ENCODE assay signal across 25 mouse cellular contexts in the genomic region with DNA sequence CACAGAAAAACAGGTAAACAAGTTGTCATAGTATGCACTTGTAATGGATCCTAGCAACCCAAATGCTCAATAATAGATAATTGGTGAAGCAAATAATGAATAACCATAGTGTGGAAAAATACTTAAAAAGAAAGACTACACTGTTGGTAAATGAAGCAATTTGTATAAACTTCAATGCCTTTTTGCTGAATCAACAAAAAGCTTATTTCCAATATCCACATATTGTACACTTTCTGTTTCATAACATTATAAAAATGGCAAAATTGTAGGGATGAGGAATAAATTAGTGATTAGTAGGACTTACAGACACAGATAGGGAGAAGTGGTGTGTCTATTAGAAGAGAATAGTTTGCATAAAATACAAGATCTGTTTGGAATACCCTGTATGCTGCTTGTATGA. TPM values are rescaled to one million over a fixed set of nuclear protein-coding genes. Genes with fewer than 3 reads are reported as not detected.
DNase-seq lines count a peak whose midpoint lies in the region; ATAC-seq and TF ChIP-seq lines count a peak whose summit lies in the region.
"Had no signal": no experiment of that assay in that cellular context is flagged by ENCODE, and none has a peak within 500 bp of the region (broad histone marks: within the 10 kb centered on the region; RNA-seq: fewer than 3 reads in every experiment).

No protein-coding gene starts in this region.

- no peak for TF ChIP-seq RAD21 in CH12.LX (IDR thresholded peaks at IDR 0.05; ENCODE audit: low read depth, low read length)

- H3K27ac ChIP-seq in CH12.LX (ENCODE audit: insufficient read depth, low read depth) (no peak overlapping the region), ES-E14 (ENCODE audit: insufficient read depth, low read depth, low read length, poor library complexity, severe bottlenecking) (no peak overlapping the region)
- no peak overlapping the region for H3K27ac ChIP-seq in lung, postnatal 0 days (ENCODE audit: low read length)

- no peak overlapping the region for H3K4me2 ChIP-seq in CH12.LX (ENCODE audit: insufficient read depth, low read depth, poor library complexity, severe bottlenecking)
- no peak overlapping the region for H3K4me2 ChIP-seq in lung, postnatal 0 days (replicated peaks; ENCODE audit: low read depth, low read length)

- DNase-seq in CH12.LX (ENCODE audit: extremely low read depth) = no peak
- no peak for DNase-seq in ES-E14 (ENCODE audit: low read depth, low spot score)
- DNase-seq in thymus, postnatal 14 days = no peak
- DNase-seq in lung, postnatal 0 days (ENCODE audit: low spot score) = no peak
- DNase-seq: adrenal gland, adult 2 months; adrenal gland, adult 8-10 months; adrenal gland, postnatal 10 days; adrenal gland, postnatal 14 days; adrenal gland, postnatal 25 days; adrenal gland, postnatal 36 days; B cell, adult 2 months; cerebellum, adult 11 months; cerebellum, adult 11-12 months; cerebellum, adult 18-20 months; cerebellum, adult 2 months; cerebellum, adult 8-10 months had no signal

- H3K9me3 ChIP-seq in CH12.LX (replicated peaks; ENCODE audit: low read length) (no peaks in the 10 kb centered on the region), ES-E14 (ENCODE audit: control insufficient read depth, insufficient read depth, low read depth, low read length) (no peaks in the 10 kb centered on the region)
- no peaks in the 10 kb centered on the region for H3K9me3 ChIP-seq in lung, postnatal 0 days (ENCODE audit: low read length)
- H3K9me3 ChIP-seq: G1E had no signal

- no peak for TF ChIP-seq EP300 in CH12.LX (IDR thresholded peaks at IDR 0.05; ENCODE audit: low read length)
- TF ChIP-seq EP300 in lung, postnatal 0 days (IDR thresholded peaks at IDR 0.05) = no peak

- H3K36me3 ChIP-seq in CH12.LX (replicated peaks in 1 of 2; ENCODE audit: control insufficient read depth in 1 of 2, insufficient read depth in 1 of 2, low read length in 1 of 2) (no peaks in the 10 kb centered on the region), ES-E14 (ENCODE audit: control insufficient read depth, insufficient read depth, low read length, poor library complexity, severe bottlenecking) (no peaks in the 10 kb centered on the region)
- no peaks in the 10 kb centered on the region for H3K36me3 ChIP-seq in lung, postnatal 0 days (ENCODE audit: insufficient read depth, low read length)
- H3K36me3 ChIP-seq: G1E had no signal

- H3K27me3 ChIP-seq in CH12.LX (replicated peaks) = peaks cover 5% of the 10 kb centered on the region
- H3K27me3 ChIP-seq in lung, postnatal 0 days (replicated peaks; ENCODE audit: insufficient read depth, low read length) = no peaks in the 10 kb centered on the region
- H3K27me3 ChIP-seq: Patski had no signal

- dilution Hi-C loops in CH12.LX (cut with MboI; ENCODE audit: extremely low pct_ligation_motif_present, extremely low pct_unique_long_range_greater_than_20kb, low sequenced_read_pairs) = no loop called here

- H3K4me1 ChIP-seq in CH12.LX (ENCODE audit: control insufficient read depth in 1 of 2, insufficient read depth in 2 of 2) = no peaks in the 10 kb centered on the region
- H3K4me1 ChIP-seq in ES-E14 (ENCODE audit: control insufficient read depth in 2 of 2, insufficient read depth in 2 of 2, low read length in 2 of 2, poor library complexity in 1 of 2) = no peaks in the 10 kb centered on the region
- H3K4me1 ChIP-seq in lung, postnatal 0 days (ENCODE audit: insufficient read depth, low read depth, low read length) = no peaks in the 10 kb centered on the region

- no peak overlapping the region for H3K9ac ChIP-seq in CH12.LX (ENCODE audit: insufficient read depth, low read depth)
- no peak overlapping the region for H3K9ac ChIP-seq in ES-E14 (ENCODE audit: insufficient read depth, low read depth, low read length, poor library complexity, severe bottlenecking)
- no peak overlapping the region for H3K9ac ChIP-seq in lung, postnatal 0 days (replicated peaks; ENCODE audit: low read depth)

- no peak for TF ChIP-seq POLR2A in CH12.LX (IDR thresholded peaks at IDR 0.05; ENCODE audit: low read depth, low read length)

- no peak overlapping the region for H3K4me3 ChIP-seq in CH12.LX (replicated peaks in 1 of 3; ENCODE audit: low read depth in 2 of 3, low read length in 2 of 3, poor library complexity in 1 of 3)
- no peak overlapping the region for H3K4me3 ChIP-seq in ES-E14 (ENCODE audit: insufficient read depth in 1 of 2, low read depth in 1 of 2, low read length in 2 of 2, poor library complexity in 1 of 2, severe bottlenecking in 1 of 2)
- H3K4me3 ChIP-seq in lung, postnatal 0 days (ENCODE audit: low read depth, low read length) = no peak overlapping the region

- in situ Hi-C loops in CH12.LX (cut with MboI; ENCODE audit: low pct_ligation_motif_present, low pct_unique_long_range_greater_than_20kb, low sequenced_read_pairs) (no loop called here), ES-E14 (cut with MboI; ENCODE audit: low sequenced_read_pairs in 2 of 2, unreplicated experiment in 2 of 2) (no loop called here)

- H3K79me2 ChIP-seq in CH12.LX (replicated peaks; ENCODE audit: control insufficient read depth, extremely low read depth, insufficient read depth, poor library complexity, severe bottlenecking) = no peaks in the 10 kb centered on the region

- ATAC-seq in lung, postnatal 0 days = no peak
- ATAC-seq: activated CD4-positive, CD25-positive, alpha-beta regulatory T cell, adult 4 months; CD4-positive, CD25-positive, alpha-beta regulatory T cell, adult 4 months; Patski had no signal

- TF ChIP-seq CTCF in CH12.LX (conservative IDR thresholded peaks at IDR 0.05 in 1 of 2, IDR thresholded peaks at IDR 0.05 in 1 of 2; ENCODE audit: low read depth in 2 of 2, low read length in 2 of 2) = no peak
- no peak for TF ChIP-seq CTCF in lung, postnatal 0 days (IDR thresholded peaks at IDR 0.05)

TF ChIP-seq in CH12.LX, 34 proteins besides CTCF, POLR2A, EP300 and RAD21:
- TF ChIP-seq MAFK (IDR thresholded peaks at IDR 0.05; ENCODE audit: insufficient replicate concordance, low read length) (peak; percentile 80), USF2 (conservative IDR thresholded peaks at IDR 0.05; ENCODE audit: low read depth, low read length) (no peak)
TF ChIP-seq in CH12.LX: peak in this region for 1.

TF ChIP-seq in ES-E14, 5 proteins besides CTCF, POLR2A, EP300 and RAD21:
- TF ChIP-seq MAFK (IDR thresholded peaks at IDR 0.05; ENCODE audit: insufficient read depth, low read depth, low read length) = peak; percentile 68
- TF ChIP-seq ZC3H11A (IDR thresholded peaks at IDR 0.05; ENCODE audit: borderline replicate concordance, low read depth, low read length) = no peak
- no peak for TF ChIP-seq HCFC1 (IDR thresholded peaks at IDR 0.05; ENCODE audit: borderline replicate concordance, insufficient read depth, low read length)
- no peak for TF ChIP-seq CHD2 (IDR thresholded peaks at IDR 0.05; ENCODE audit: low read depth, low read length)
- TF ChIP-seq ZNF384 (IDR thresholded peaks at IDR 0.05; ENCODE audit: low read depth, low read length) = no peak

RNA-seq across cellular contexts. Expression of gene Olfr995, which starts 0.9 kb away (rescaled TPM):
- total RNA-seq in CH12.LX (2012; rRNA removed) (not detected in 2 replicates), CH12.LX (2014; rRNA removed) (not detected in 2 replicates), ES-E14 (2012; rRNA removed) (not detected in 2 replicates)
- polyA plus RNA-seq in CH12.LX (2012; ENCODE audit: insufficient read length, low read depth) = not detected in 2 replicates
- polyA plus RNA-seq in lung, postnatal 0 days (2015; fragmentation: Nextera tagmentation; extraction: Ambion mirVana) = not detected in 2 replicates
- total RNA-seq: adrenal gland, adult 18-20 months; adrenal gland, adult 2 months; adrenal gland, adult 8-10 months; adrenal gland, postnatal 10 days; adrenal gland, postnatal 14 days; adrenal gland, postnatal 25 days; adrenal gland, postnatal 36 days; adrenal gland, postnatal 4 days; MEL had no signal
- polyA plus RNA-seq: activated CD4-positive, CD25-positive, alpha-beta regulatory T cell, adult 4 months; adrenal gland, adult 2 months; brain, embryonic 14.5 days; C2C12; CD4-positive, CD25-positive, alpha-beta regulatory T cell, adult 4 months; cerebellum, adult 2 months; G1E; Patski had no signal

RNA-seq across cellular contexts. Expression of gene Olfr994, which starts 6.3 kb away (rescaled TPM):
- total RNA-seq in CH12.LX (2012; rRNA removed) (not detected in 2 replicates), CH12.LX (2014; rRNA removed) (not detected in 2 replicates), ES-E14 (2012; rRNA removed) (not detected in 2 replicates)
- polyA plus RNA-seq in CH12.LX (2012; ENCODE audit: insufficient read length, low read depth) = not detected in 2 replicates
- polyA plus RNA-seq in lung, postnatal 0 days (2015; fragmentation: Nextera tagmentation; extraction: Ambion mirVana) = not detected in 2 replicates
- total RNA-seq: adrenal gland, adult 18-20 months; adrenal gland, adult 2 months; adrenal gland, adult 8-10 months; adrenal gland, postnatal 10 days; adrenal gland, postnatal 14 days; adrenal gland, postnatal 25 days; adrenal gland, postnatal 36 days; adrenal gland, postnatal 4 days; MEL had no signal
- polyA plus RNA-seq: activated CD4-positive, CD25-positive, alpha-beta regulatory T cell, adult 4 months; adrenal gland, adult 2 months; brain, embryonic 14.5 days; C2C12; CD4-positive, CD25-positive, alpha-beta regulatory T cell, adult 4 months; cerebellum, adult 2 months; G1E; Patski had no signal

RNA-seq across cellular contexts. Expression of gene Olfr993, which starts 27.9 kb away (rescaled TPM):
- total RNA-seq in CH12.LX (2012; rRNA removed) (not detected in 2 replicates), CH12.LX (2014; rRNA removed) (not detected in 2 replicates), ES-E14 (2012; rRNA removed) (not detected in 2 replicates)
- not detected in 2 replicates for polyA plus RNA-seq in CH12.LX (2012; ENCODE audit: insufficient read length, low read depth)
- polyA plus RNA-seq in lung, postnatal 0 days (2015; fragmentation: Nextera tagmentation; extraction: Ambion mirVana) = not detected in 2 replicates
- total RNA-seq: adrenal gland, adult 18-20 months; adrenal gland, adult 2 months; adrenal gland, adult 8-10 months; adrenal gland, postnatal 10 days; adrenal gland, postnatal 14 days; adrenal gland, postnatal 25 days; adrenal gland, postnatal 36 days; adrenal gland, postnatal 4 days; G1E; MEL had no signal
- polyA plus RNA-seq: activated CD4-positive, CD25-positive, alpha-beta regulatory T cell, adult 4 months; adrenal gland, adult 2 months; brain, embryonic 14.5 days; C2C12; CD4-positive, CD25-positive, alpha-beta regulatory T cell, adult 4 months; cerebellum, adult 2 months; G1E; Patski had no signal

RNA-seq across cellular contexts. Expression of gene Olfr992, which starts 33.3 kb away (rescaled TPM):
- not detected in 2 replicates for total RNA-seq in CH12.LX (2012; rRNA removed)
- total RNA-seq in CH12.LX (2014; rRNA removed) = not detected in 2 replicates
- polyA plus RNA-seq in CH12.LX (2012; ENCODE audit: insufficient read length, low read depth) = not detected in 2 replicates
- total RNA-seq in ES-E14 (2012; rRNA removed) = not detected in 2 replicates
- not detected in 2 replicates for polyA plus RNA-seq in lung, postnatal 0 days (2015; fragmentation: Nextera tagmentation; extraction: Ambion mirVana)
- total RNA-seq: adrenal gland, adult 18-20 months; adrenal gland, adult 2 months; adrenal gland, adult 8-10 months; adrenal gland, postnatal 10 days; adrenal gland, postnatal 14 days; adrenal gland, postnatal 25 days; adrenal gland, postnatal 36 days; adrenal gland, postnatal 4 days; G1E; MEL had no signal
- polyA plus RNA-seq: activated CD4-positive, CD25-positive, alpha-beta regulatory T cell, adult 4 months; adrenal gland, adult 2 months; brain, embryonic 14.5 days; C2C12; CD4-positive, CD25-positive, alpha-beta regulatory T cell, adult 4 months; cerebellum, adult 2 months; G1E; Patski had no signal
